Mouse (Mus musculus): ENCODE results near the gene Afap1. TPM values are rescaled to one million over a fixed set of nuclear protein-coding genes. Genes with fewer than 3 reads are reported as not detected.

Gene Afap1
- total and polyA plus RNA-seq, 2 experiments: 0.55 to 0.73 TPM

DNA sequence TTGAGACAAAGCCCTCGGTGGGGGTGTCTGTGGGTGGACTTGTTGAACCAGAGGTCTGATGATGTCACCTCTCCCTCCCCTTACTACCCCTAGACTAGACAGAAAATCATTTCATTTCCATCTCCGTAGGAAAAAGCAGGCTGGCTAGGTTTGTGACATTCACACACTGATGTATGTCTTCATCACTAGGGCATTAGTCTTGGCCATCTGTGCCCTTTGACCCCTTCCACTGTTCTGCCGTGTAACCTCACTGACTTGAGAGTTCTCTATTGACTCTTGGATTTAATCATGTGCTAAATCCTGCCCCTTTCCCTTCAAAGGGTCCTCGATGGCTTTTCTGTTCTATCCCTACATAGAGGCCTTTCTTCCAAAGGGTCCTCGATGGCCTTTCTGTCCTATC, 71.9 kb downstream of the Afap1 start:
- no peaks in the 10 kb centered on the region for H3K27me3 ChIP-seq (ENCODE audit: control insufficient read depth, insufficient read depth, low read length)
- 77% methylated on average over 5 of the region's 5 CpGs for WGBS
- DNase-seq (ENCODE audit: extremely low read depth, low read depth, low spot score): no peak
- no peaks in the 10 kb centered on the region for H3K79me2 ChIP-seq (ENCODE audit: control insufficient read depth, insufficient read depth, low read length)
- no peak overlapping the region for H3K9ac ChIP-seq (ENCODE audit: low read depth, low read length)
- TF ChIP-seq POLR2A (IDR thresholded peaks at IDR 0.05; ENCODE audit: extremely low read depth, insufficient read depth, low read length): no peak
- H3K27ac ChIP-seq (replicated peaks; ENCODE audit: insufficient read depth, low read depth, low read length): no peak overlapping the region
- H3K4me3 ChIP-seq (ENCODE audit: insufficient read depth, low read depth, low read length): no peak overlapping the region
- no peaks in the 10 kb centered on the region for H3K36me3 ChIP-seq (ENCODE audit: control insufficient read depth, insufficient read depth, low read length)
- no peaks in the 10 kb centered on the region for H3K4me1 ChIP-seq (ENCODE audit: control insufficient read depth, insufficient read depth, low read length)

DNA sequence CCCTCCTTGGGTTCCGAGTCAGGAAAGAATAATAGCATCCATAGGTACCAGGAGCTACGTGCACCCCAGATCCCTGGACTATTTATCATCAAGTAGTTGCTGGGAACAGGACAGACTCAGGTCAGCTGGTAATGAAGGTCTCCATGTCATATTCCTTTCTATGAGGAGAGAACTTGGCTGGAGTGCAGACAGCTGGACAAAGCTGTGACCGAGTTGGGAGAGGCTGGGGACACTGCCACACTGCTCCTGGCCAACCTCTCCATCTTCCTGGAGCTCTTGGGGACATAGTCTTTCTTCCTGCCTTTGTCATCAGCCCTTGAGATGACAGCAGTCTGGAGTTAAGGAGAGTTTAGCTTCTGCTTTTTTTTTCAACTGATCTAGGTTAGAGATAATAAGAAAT, 76.7 kb downstream of the Afap1 start:
- no peaks in the 10 kb centered on the region for H3K79me2 ChIP-seq (ENCODE audit: control insufficient read depth, insufficient read depth, low read length)
- TF ChIP-seq POLR2A (IDR thresholded peaks at IDR 0.05; ENCODE audit: extremely low read depth, insufficient read depth, low read length) (no peak), CTCF (IDR thresholded peaks at IDR 0.05; ENCODE audit: low read depth, low read length) (no peak)

DNA sequence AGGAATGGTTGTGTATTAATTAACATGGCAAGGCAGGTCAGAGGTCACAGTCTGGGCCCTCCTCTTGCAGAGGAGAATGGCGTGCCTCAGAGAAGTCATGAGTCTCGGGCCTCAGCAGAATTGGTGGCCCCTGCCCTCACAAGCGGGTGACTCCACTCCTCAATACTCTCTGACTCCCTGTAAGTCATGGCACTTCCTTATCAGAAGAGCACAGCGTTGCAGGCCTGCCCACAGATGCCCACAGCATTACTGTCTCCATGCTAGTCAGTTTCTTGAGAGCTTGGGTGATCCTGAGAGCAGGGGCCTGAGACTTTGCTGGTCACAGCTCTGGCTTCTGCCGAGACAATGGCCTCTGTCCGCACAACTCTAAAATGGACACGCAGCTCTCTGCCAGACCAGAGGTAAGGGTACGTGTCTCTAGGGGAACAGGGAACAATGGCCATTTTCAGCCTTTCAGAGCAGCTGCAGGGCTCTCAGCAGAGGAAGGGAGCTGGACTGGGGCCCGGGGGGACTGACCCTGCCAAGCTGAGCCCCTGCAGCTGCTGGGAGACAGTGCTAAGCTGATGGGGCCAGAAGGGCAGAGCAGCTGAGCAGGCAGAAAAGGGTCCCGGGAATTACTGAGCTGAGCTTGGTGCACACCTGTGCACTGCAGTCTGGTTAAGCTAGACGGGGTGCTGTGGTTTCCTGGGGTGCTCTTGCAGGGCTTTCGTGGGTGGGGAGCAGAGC, 77.4 kb downstream of the Afap1 start:
- Histone ChIP-seq H3K4me3 (ENCODE audit: insufficient read depth, low read depth, low read length) (no peak overlapping the region), H3K36me3 (ENCODE audit: control insufficient read depth, insufficient read depth, low read length) (no peaks in the 10 kb centered on the region), H3K79me2 (ENCODE audit: control insufficient read depth, insufficient read depth, low read length) (no peaks in the 10 kb centered on the region), H3K27me3 (ENCODE audit: control insufficient read depth, insufficient read depth, low read length) (no peaks in the 10 kb centered on the region), H3K4me1 (ENCODE audit: control insufficient read depth, insufficient read depth, low read length) (no peaks in the 10 kb centered on the region), H3K9ac (ENCODE audit: low read depth, low read length) (no peak overlapping the region), H3K27ac (replicated peaks; ENCODE audit: insufficient read depth, low read depth, low read length) (no peak overlapping the region)
- no peak for DNase-seq (ENCODE audit: extremely low read depth, low read depth, low spot score)
- TF ChIP-seq POLR2A (IDR thresholded peaks at IDR 0.05; ENCODE audit: extremely low read depth, insufficient read depth, low read length): no peak
- TF ChIP-seq CTCF (IDR thresholded peaks at IDR 0.05; ENCODE audit: low read depth, low read length): no peak
- WGBS: 79% methylated on average over 12 of the region's 12 CpGs

More for the DNA sequence above, 76.7 kb downstream of the Afap1 start:
- DNase-seq (ENCODE audit: extremely low read depth, low read depth, low spot score): no peak
- Histone ChIP-seq H3K4me3 (ENCODE audit: insufficient read depth, low read depth, low read length) (no peak overlapping the region), H3K36me3 (ENCODE audit: control insufficient read depth, insufficient read depth, low read length) (no peaks in the 10 kb centered on the region), H3K27ac (replicated peaks; ENCODE audit: insufficient read depth, low read depth, low read length) (no peak overlapping the region), H3K9ac (ENCODE audit: low read depth, low read length) (no peak overlapping the region), H3K4me1 (ENCODE audit: control insufficient read depth, insufficient read depth, low read length) (no peaks in the 10 kb centered on the region), H3K27me3 (ENCODE audit: control insufficient read depth, insufficient read depth, low read length) (no peaks in the 10 kb centered on the region)
- WGBS: 72% methylated on average over 3 of the region's 3 CpGs

- DNase-seq (ENCODE audit: extremely low read depth, low read depth, low spot score): peak; percentile 37
- no peaks in the 10 kb centered on the region for H3K27me3 ChIP-seq (ENCODE audit: control insufficient read depth, insufficient read depth, low read length)
- H3K79me2 ChIP-seq (ENCODE audit: control insufficient read depth, insufficient read depth, low read length): no peaks in the 10 kb centered on the region
- no peak for TF ChIP-seq POLR2A (IDR thresholded peaks at IDR 0.05; ENCODE audit: extremely low read depth, insufficient read depth, low read length)
- peak; percentile 95 for TF ChIP-seq CTCF (IDR thresholded peaks at IDR 0.05; ENCODE audit: low read depth, low read length)
- no peaks in the 10 kb centered on the region for H3K36me3 ChIP-seq (ENCODE audit: control insufficient read depth, insufficient read depth, low read length)
- H3K27ac ChIP-seq (replicated peaks; ENCODE audit: insufficient read depth, low read depth, low read length): no peak overlapping the region
- no peak overlapping the region for H3K9ac ChIP-seq (ENCODE audit: low read depth, low read length)
- H3K4me3 ChIP-seq (ENCODE audit: insufficient read depth, low read depth, low read length): no peak overlapping the region
- no peaks in the 10 kb centered on the region for H3K4me1 ChIP-seq (ENCODE audit: control insufficient read depth, insufficient read depth, low read length)
- WGBS: 60% methylated on average over 10 of the region's 10 CpGs
Measured at GRCm38 (mm10) chr5:35971841-35972578, 78.9 kb downstream of the Afap1 start.

DNA sequence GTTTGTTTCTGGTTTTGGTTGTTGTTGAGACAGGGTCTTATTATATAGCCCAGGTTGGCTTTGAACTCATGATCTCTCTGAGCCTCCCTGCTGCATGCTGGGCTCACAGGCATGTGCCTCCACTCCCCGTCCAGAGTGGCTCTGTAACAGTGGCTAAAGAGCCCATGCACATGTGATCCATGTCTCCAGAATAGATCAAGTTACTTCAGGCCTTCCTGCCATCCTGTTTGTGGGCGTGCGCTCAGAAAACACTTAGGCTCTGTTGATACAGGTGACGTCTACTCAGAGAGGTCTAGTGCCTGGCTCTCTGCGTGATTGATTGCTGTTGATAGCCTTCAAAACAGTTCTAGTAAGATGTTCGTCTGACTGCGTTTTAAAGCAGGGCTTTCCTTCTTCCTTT, 79.6 kb downstream of the Afap1 start:
- no peaks in the 10 kb centered on the region for H3K4me1 ChIP-seq (ENCODE audit: control insufficient read depth, insufficient read depth, low read length)
- H3K27ac ChIP-seq (replicated peaks; ENCODE audit: insufficient read depth, low read depth, low read length): no peak overlapping the region
- WGBS: 82% methylated on average over 7 of the region's 7 CpGs
- H3K27me3 ChIP-seq (ENCODE audit: control insufficient read depth, insufficient read depth, low read length): no peaks in the 10 kb centered on the region
- H3K79me2 ChIP-seq (ENCODE audit: control insufficient read depth, insufficient read depth, low read length): no peaks in the 10 kb centered on the region
- H3K36me3 ChIP-seq (ENCODE audit: control insufficient read depth, insufficient read depth, low read length): no peaks in the 10 kb centered on the region
- no peak overlapping the region for H3K9ac ChIP-seq (ENCODE audit: low read depth, low read length)
- no peak overlapping the region for H3K4me3 ChIP-seq (ENCODE audit: insufficient read depth, low read depth, low read length)
- DNase-seq (ENCODE audit: extremely low read depth, low read depth, low spot score): no peak
- TF ChIP-seq CTCF (IDR thresholded peaks at IDR 0.05; ENCODE audit: low read depth, low read length) (no peak), POLR2A (IDR thresholded peaks at IDR 0.05; ENCODE audit: extremely low read depth, insufficient read depth, low read length) (no peak)

DNA sequence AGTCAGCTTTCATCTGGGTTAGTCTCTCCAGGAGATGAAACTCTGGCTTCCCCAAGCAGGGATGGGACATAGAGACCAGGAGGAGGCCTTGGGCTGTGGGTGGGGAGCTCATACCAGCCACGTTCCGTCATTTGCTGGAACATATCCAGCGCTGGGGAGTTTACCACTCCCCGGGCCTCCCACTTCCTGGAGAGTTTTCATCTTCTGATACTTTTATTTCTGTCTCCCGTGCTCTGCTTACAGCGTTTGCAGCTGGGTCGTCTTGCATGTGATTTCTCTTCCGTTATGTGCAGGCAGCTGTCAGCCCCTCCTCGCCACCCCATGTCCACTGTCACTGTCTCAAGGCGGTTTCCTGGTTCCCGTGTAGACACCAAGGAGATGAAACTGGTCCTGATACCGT, 80.7 kb downstream of the Afap1 start:
- Histone ChIP-seq H3K27me3 (ENCODE audit: control insufficient read depth, insufficient read depth, low read length) (no peaks in the 10 kb centered on the region), H3K4me3 (ENCODE audit: insufficient read depth, low read depth, low read length) (no peak overlapping the region), H3K9ac (ENCODE audit: low read depth, low read length) (no peak overlapping the region), H3K79me2 (ENCODE audit: control insufficient read depth, insufficient read depth, low read length) (no peaks in the 10 kb centered on the region), H3K27ac (replicated peaks; ENCODE audit: insufficient read depth, low read depth, low read length) (no peak overlapping the region), H3K36me3 (ENCODE audit: control insufficient read depth, insufficient read depth, low read length) (no peaks in the 10 kb centered on the region), H3K4me1 (ENCODE audit: control insufficient read depth, insufficient read depth, low read length) (no peaks in the 10 kb centered on the region)
- WGBS: 72% methylated on average over 12 of the region's 12 CpGs
- DNase-seq (ENCODE audit: extremely low read depth, low read depth, low spot score): peak; percentile 22
- TF ChIP-seq CTCF (IDR thresholded peaks at IDR 0.05; ENCODE audit: low read depth, low read length): no peak
- no peak for TF ChIP-seq POLR2A (IDR thresholded peaks at IDR 0.05; ENCODE audit: extremely low read depth, insufficient read depth, low read length)
